Mouse (Mus musculus) embryonic facial prominence, embryonic 12.5 days (tissue): ENCODE measurements at regions not wholly inside any gene's neighbourhood (a gene's known extent, or its start where the extent isn't known, plus 50 kb on each side); places are given as distances from the start of the nearest gene placed in this dataset.

Source experiments
- ATAC-seq: fragments of 200-750 bp; cut with Nextera tagmentation; 2 replicates; pipeline ENCODE4 v1.8.0; 2017; ENCODE audit not compliant: insufficient number of reproducible peaks, insufficient read depth, low FRiP score, low TSS enrichment
- H3K27ac ChIP-seq: fragments of 300-500 bp; sonication (generic); 2 replicates; pipeline ENCODE4 v1.5.1; 2016; ENCODE audit warnings: mild to moderate bottlenecking
- H3K27me3 ChIP-seq: fragments of 300-500 bp; sonication (generic); 2 replicates; pipeline ENCODE4 v1.6.1; 2016; ENCODE audit warnings: mild to moderate bottlenecking, moderate library complexity
- H3K36me3 ChIP-seq: fragments of 300-500 bp; sonication (generic); 2 replicates; pipeline ENCODE4 v1.6.1; 2016; ENCODE audit warnings: mild to moderate bottlenecking
- H3K4me1 ChIP-seq: fragments of 300-500 bp; sonication (generic); 2 replicates; pipeline ENCODE4 v1.6.1; 2016
- H3K4me2 ChIP-seq: fragments of 300-500 bp; sonication (generic); replicated peaks from 2 replicates; pipeline ENCODE4 v1.6.1; 2016; ENCODE audit warnings: mild to moderate bottlenecking, moderate library complexity
- H3K4me3 ChIP-seq: fragments of 300-500 bp; sonication (generic); 2 replicates; pipeline ENCODE4 v1.5.1; 2016; ENCODE audit warnings: mild to moderate bottlenecking
- H3K9ac ChIP-seq: fragments of 300-500 bp; sonication (generic); 2 replicates; pipeline ENCODE4 v1.6.1; 2016; ENCODE audit warnings: mild to moderate bottlenecking, moderate library complexity
- H3K9me3 ChIP-seq: fragments of 300-500 bp; sonication (generic); 2 replicates; pipeline ENCODE4 v1.6.1; 2016; ENCODE audit warnings: mild to moderate bottlenecking, moderate library complexity
- WGBS: fragments of 180-500 bp; shearing (Covaris S2); methylation state at CpG from one replicate; pipeline ENCODE4 v1.1.7; 2016; 5-methylcytosine and 5-hydroxymethylcytosine counted together

GRCm38 (mm10) chr8:89272381-89272815 is 228.4 kb upstream of the Sall1 start:
- no peaks in the 10 kb centered on the region for H3K36me3 ChIP-seq
- no peak overlapping the region for H3K27ac ChIP-seq
- H3K4me2 ChIP-seq, result peak overlapping the region; percentile 64
- peak overlapping the region; percentile 4; the same call in 1 of the 2 replicates for H3K9ac ChIP-seq
- no peaks in the 10 kb centered on the region for H3K9me3 ChIP-seq
- peak overlapping the region; percentile 33 for H3K4me3 ChIP-seq
- peaks cover 12% of the 10 kb centered on the region for H3K4me1 ChIP-seq
- peaks cover 16% of the 10 kb centered on the region for H3K27me3 ChIP-seq
- under 1% methylated on average over 28 of the region's 28 CpGs for WGBS
- no peak for ATAC-seq

- H3K9ac ChIP-seq, result peak overlapping the region; percentile 4; the same call in 1 of the 2 replicates
- no peak for ATAC-seq
- WGBS, result 5% methylated on average over 22 of the region's 22 CpGs
- H3K4me1 ChIP-seq, result peaks cover 12% of the 10 kb centered on the region
- no peaks in the 10 kb centered on the region for H3K9me3 ChIP-seq
- H3K27me3 ChIP-seq, result peaks cover 16% of the 10 kb centered on the region
- peak overlapping the region; percentile 33 for H3K4me3 ChIP-seq
- peak overlapping the region; percentile 64 for H3K4me2 ChIP-seq
- no peaks in the 10 kb centered on the region for H3K36me3 ChIP-seq
- H3K27ac ChIP-seq, result no peak overlapping the region
These were observed 227.7 kb upstream of the Sall1 start for GRCm38 (mm10) chr8:89271381-89272355.

GRCm38 (mm10) chr8:89270001-89270400 is 226.0 kb upstream of the Sall1 start:
- H3K9me3 ChIP-seq, result no peaks in the 10 kb centered on the region
- H3K27me3 ChIP-seq, result peaks cover 16% of the 10 kb centered on the region
- no peak overlapping the region for H3K9ac ChIP-seq
- H3K27ac ChIP-seq, result no peak overlapping the region
- H3K4me1 ChIP-seq, result peaks cover 12% of the 10 kb centered on the region
- WGBS, result 32% methylated on average over 1 of the region's 1 CpGs
- H3K4me2 ChIP-seq, result no peak overlapping the region
- no peak for ATAC-seq
- H3K36me3 ChIP-seq, result no peaks in the 10 kb centered on the region
- no peak overlapping the region for H3K4me3 ChIP-seq

GRCm38 (mm10) chr8:89261163-89261812 is 217.3 kb upstream of the Sall1 start:
- H3K36me3 ChIP-seq, result no peaks in the 10 kb centered on the region
- H3K9me3 ChIP-seq, result peaks cover 6% of the 10 kb centered on the region; the same call in 1 of the 2 replicates
- no peak overlapping the region for H3K27ac ChIP-seq
- 76% methylated on average over 15 of the region's 15 CpGs for WGBS
- no peak for ATAC-seq
- no peak overlapping the region for H3K4me2 ChIP-seq
- no peak overlapping the region for H3K4me3 ChIP-seq
- no peak overlapping the region for H3K9ac ChIP-seq
- no peaks in the 10 kb centered on the region for H3K4me1 ChIP-seq
- 0 out of 2 replicates have a peak, but pooled peaks cover 3% of the 10 kb centered on the region for H3K27me3 ChIP-seq

- Histone ChIP-seq H3K36me3 (no peaks in the 10 kb centered on the region), H3K9me3 (peaks cover 6% of the 10 kb centered on the region; the same call in 1 of the 2 replicates), H3K4me3 (no peak overlapping the region), H3K9ac (no peak overlapping the region), H3K4me1 (no peaks in the 10 kb centered on the region), H3K27ac (no peak overlapping the region), H3K27me3 (0 out of 2 replicates have a peak, but pooled peaks cover 3% of the 10 kb centered on the region), H3K4me2 (no peak overlapping the region)
- no peak for ATAC-seq
- WGBS, result 75% methylated on average over 5 of the region's 5 CpGs
These were observed 215.9 kb upstream of the Sall1 start for GRCm38 (mm10) chr8:89259881-89260280.

- WGBS, result 84% methylated on average over 4 of the region's 4 CpGs
- no peak for ATAC-seq
- H3K9ac ChIP-seq, result no peak overlapping the region
- peaks cover 19% of the 10 kb centered on the region for H3K27me3 ChIP-seq
- H3K9me3 ChIP-seq, result no peaks in the 10 kb centered on the region
- H3K4me3 ChIP-seq, result no peak overlapping the region
- peaks cover 6% of the 10 kb centered on the region; the same call in 1 of the 2 replicates for H3K4me1 ChIP-seq
- no peak overlapping the region for H3K27ac ChIP-seq
- no peaks in the 10 kb centered on the region for H3K36me3 ChIP-seq
- no peak overlapping the region for H3K4me2 ChIP-seq
These were observed 202.4 kb upstream of the Sall1 start for GRCm38 (mm10) chr8:89246342-89246741.

- H3K9ac ChIP-seq, result peak overlapping the region; percentile 36; the same call in 1 of the 2 replicates
- H3K4me2 ChIP-seq, result peak overlapping the region; percentile 45
- peaks cover 19% of the 10 kb centered on the region for H3K27me3 ChIP-seq
- H3K27ac ChIP-seq, result no peak overlapping the region
- no peaks in the 10 kb centered on the region for H3K9me3 ChIP-seq
- H3K4me1 ChIP-seq, result peaks cover 6% of the 10 kb centered on the region; the same call in 1 of the 2 replicates
- no peaks in the 10 kb centered on the region for H3K36me3 ChIP-seq
- no peak for ATAC-seq
- WGBS, result 22% methylated on average over 25 of the region's 25 CpGs
- peak overlapping the region; percentile 19; the same call in 1 of the 2 replicates for H3K4me3 ChIP-seq
These were observed 201.3 kb upstream of the Sall1 start for GRCm38 (mm10) chr8:89245131-89245751.

GRCm38 (mm10) chr8:89241686-89242085 is 197.7 kb upstream of the Sall1 start:
- Histone ChIP-seq H3K36me3 (no peaks in the 10 kb centered on the region), H3K9me3 (no peaks in the 10 kb centered on the region), H3K27ac (no peak overlapping the region), H3K4me1 (peaks cover 6% of the 10 kb centered on the region; the same call in 1 of the 2 replicates), H3K4me2 (no peak overlapping the region), H3K27me3 (peaks cover 19% of the 10 kb centered on the region), H3K9ac (no peak overlapping the region), H3K4me3 (no peak overlapping the region)
- WGBS, result 50% methylated on average over 5 of the region's 5 CpGs
- no peak for ATAC-seq

GRCm38 (mm10) chr8:89239626-89240025 is 195.7 kb upstream of the Sall1 start:
- Histone ChIP-seq H3K4me1 (no peaks in the 10 kb centered on the region), H3K4me3 (no peak overlapping the region), H3K9me3 (no peaks in the 10 kb centered on the region), H3K36me3 (no peaks in the 10 kb centered on the region), H3K9ac (no peak overlapping the region), H3K27me3 (peaks cover 12% of the 10 kb centered on the region), H3K27ac (no peak overlapping the region), H3K4me2 (no peak overlapping the region)
- WGBS, result 90% methylated on average over 2 of the region's 2 CpGs
- ATAC-seq, result no peak

GRCm38 (mm10) chr8:89234041-89234440 is 190.1 kb upstream of the Sall1 start:
- H3K27ac ChIP-seq, result no peak overlapping the region
- H3K4me3 ChIP-seq, result no peak overlapping the region
- H3K9ac ChIP-seq, result no peak overlapping the region
- H3K9me3 ChIP-seq, result no peaks in the 10 kb centered on the region
- no peaks in the 10 kb centered on the region for H3K4me1 ChIP-seq
- no peak overlapping the region for H3K4me2 ChIP-seq
- H3K36me3 ChIP-seq, result no peaks in the 10 kb centered on the region
- no peak for ATAC-seq
- no peaks in the 10 kb centered on the region for H3K27me3 ChIP-seq

- Histone ChIP-seq H3K27ac (no peak overlapping the region), H3K9me3 (no peaks in the 10 kb centered on the region), H3K4me1 (no peaks in the 10 kb centered on the region), H3K9ac (no peak overlapping the region), H3K27me3 (no peaks in the 10 kb centered on the region), H3K36me3 (no peaks in the 10 kb centered on the region), H3K4me3 (no peak overlapping the region), H3K4me2 (no peak overlapping the region)
- ATAC-seq, result no peak
- 79% methylated on average over 1 of the region's 1 CpGs for WGBS
These were observed 188.4 kb upstream of the Sall1 start for GRCm38 (mm10) chr8:89232318-89232717.
